Mouse (Mus musculus): ENCODE results near the gene Fxyd3. TPM values are rescaled to one million over a fixed set of nuclear protein-coding genes. Genes with fewer than 3 reads are reported as not detected.

Fxyd3 gene
- total RNA-seq (2015) (not detected in 2 replicates), total RNA-seq (2017) (not detected in 2 replicates)

DNA sequence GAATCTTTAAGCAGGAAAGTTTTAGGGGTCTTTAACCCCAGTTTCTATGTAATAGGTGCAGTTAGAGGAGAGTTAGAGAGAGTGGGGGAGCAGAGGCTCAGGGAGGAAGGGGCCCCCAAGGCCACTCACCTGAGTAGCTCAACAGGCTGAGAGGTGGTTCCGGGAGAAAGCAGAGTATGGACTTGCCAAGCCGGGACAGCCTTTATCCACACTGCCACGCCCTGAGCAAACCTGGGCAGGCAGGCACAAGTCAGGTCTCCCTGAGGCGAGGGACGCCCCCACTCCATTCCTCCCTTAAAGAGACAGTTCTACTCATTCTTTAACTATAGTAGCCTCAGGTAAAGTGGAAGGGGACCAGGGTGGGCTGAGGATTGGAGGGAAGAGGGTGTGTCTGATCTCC is at the start of gene Fxyd3:
Gene Fxyd3, minus strand, starts transcription at position 213 of the 400 bp plus-strand sequence.
- ATAC-seq (ENCODE audit: poor library complexity, severe bottlenecking), result no peak

GRCm38 (mm10) chr7:31125116-31125515 is 48.6 kb upstream of the Fxyd3 start:
- 0 out of 2 replicates have a peak, but pooled peaks have one; percentile 24 for ATAC-seq (ENCODE audit: poor library complexity, severe bottlenecking)

- no peak for ATAC-seq (ENCODE audit: poor library complexity, severe bottlenecking)
Measured at GRCm38 (mm10) chr7:31124381-31124780, 47.9 kb upstream of the Fxyd3 start.

GRCm38 (mm10) chr7:31123697-31124096 is 47.2 kb upstream of the Fxyd3 start:
- ATAC-seq (ENCODE audit: poor library complexity, severe bottlenecking), result no peak

DNA sequence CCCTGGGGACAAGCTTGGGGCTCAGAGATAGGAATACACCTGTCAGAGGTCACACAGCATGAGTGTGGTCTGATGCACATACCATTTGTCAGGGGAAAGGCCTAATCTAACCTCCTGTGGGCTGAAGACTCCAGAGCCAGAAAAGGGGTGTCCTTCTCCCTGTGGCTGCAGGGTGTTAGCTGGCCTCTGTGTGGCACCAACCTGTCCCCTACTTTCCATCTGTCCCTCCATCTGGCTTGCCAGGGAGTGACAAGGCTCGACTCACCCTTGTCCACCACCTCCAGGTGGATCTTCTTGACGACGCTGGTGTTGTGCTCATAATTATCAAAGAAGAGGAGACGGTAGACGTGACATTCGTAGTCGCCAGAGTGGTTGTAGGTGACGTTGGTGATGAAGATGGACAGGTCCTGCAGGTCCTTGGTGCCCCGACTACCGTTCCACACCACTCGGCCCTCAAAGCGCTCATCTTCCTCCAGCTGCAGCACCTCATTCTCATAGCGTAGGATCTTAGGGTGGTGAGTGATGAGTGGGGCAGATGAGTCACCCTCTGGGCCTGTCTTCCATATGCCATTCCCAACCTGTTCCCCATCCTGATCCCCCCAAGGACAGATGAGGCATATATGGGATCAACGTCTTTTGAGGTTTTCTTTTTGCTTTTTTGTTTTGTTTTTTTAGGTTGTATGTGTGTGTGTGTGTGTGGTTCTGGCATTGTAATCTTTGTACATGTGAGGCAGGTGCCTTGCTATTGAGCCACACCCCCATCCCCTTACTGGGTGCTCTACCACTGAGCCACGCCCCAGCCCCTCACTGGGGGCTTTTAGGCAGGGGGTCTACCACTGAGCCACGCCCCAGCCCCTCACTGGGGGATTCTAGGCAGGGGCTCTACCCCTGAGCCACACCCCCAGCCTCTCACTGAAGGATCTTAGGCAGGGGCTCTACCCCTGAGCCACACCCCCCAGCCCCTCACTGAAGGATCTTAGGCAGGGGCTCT is 46.4 kb upstream of the Fxyd3 start:
- no peak for ATAC-seq (ENCODE audit: poor library complexity, severe bottlenecking)

DNA sequence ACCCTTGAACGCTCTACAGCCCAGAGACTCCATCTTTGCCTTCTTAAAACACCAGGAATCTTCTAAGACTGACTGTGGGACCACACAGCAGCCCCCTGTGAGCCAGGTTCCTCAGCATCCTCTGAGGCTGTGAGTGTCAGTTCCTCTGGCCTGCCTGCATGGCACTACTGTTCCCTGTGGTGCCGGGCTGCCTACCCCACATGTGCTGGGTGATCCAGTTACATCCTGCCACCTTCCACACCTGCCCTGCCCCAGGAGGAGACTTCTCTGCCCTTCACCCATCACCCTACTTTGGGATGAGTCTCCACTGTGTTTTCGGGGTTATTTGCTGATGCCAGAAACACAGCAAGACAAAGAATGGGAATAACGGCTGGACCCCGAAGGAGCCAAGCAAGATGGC is 43.1 kb upstream of the Fxyd3 start:
- no peak for ATAC-seq (ENCODE audit: poor library complexity, severe bottlenecking)

GRCm38 (mm10) chr7:31118486-31118885 is 42.0 kb upstream of the Fxyd3 start:
- ATAC-seq (ENCODE audit: poor library complexity, severe bottlenecking), result no peak

- no peak for ATAC-seq (ENCODE audit: poor library complexity, severe bottlenecking)
Measured at GRCm38 (mm10) chr7:31117465-31117864, 41.0 kb upstream of the Fxyd3 start.

DNA sequence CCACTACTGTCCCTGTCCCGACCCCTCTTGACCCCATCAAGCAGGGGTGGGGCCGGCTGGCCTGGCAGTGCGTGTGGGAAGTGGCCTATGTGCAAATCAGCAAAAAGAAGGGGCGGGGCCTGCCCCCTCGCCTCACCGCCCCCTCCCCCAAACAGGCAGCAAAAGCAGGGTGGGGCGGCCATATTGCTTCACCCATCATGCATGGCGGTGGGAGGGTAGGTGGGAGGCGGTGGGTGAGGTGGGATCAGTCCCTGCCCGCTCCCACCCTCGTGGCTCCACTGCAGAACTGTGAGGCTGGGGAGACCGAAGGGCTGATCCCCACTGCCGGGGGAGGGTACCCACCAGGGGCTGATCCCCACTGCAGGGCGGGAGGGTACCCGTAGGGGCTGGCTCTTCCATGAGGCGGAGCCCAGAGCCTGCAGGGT is 40.2 kb upstream of the Fxyd3 start:
- ATAC-seq (ENCODE audit: poor library complexity, severe bottlenecking), result no peak

DNA sequence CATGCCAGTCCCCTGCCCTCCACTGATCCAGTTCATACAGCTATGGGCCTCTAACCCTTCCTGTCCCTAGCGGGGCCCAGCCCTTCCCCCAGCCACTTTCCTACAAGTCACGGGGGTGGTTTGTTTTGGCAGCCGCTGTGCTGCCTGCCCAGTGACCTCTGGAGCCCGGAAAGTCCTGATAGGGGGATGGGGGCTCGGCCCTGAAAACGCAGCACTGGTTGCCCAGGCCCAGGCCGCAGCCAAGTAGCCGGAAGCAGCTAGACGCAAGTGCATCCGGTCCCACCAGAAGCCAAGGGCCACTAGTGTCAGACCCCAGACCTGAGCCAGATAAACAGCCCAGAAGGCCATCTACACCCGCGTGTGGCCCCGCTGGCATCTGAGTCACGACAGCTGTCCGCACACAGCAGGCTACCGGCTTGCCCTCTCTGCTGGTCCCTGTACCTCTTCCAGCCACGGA is 39.1 kb upstream of the Fxyd3 start:
- peak; percentile 48 for ATAC-seq (ENCODE audit: poor library complexity, severe bottlenecking)

- ATAC-seq (ENCODE audit: poor library complexity, severe bottlenecking), result no peak
Measured at GRCm38 (mm10) chr7:31115182-31115581, 38.7 kb upstream of the Fxyd3 start, which contains the start of gene Hpn. Hpn (minus strand) TSS chr7:31115290.

- no peak for ATAC-seq (ENCODE audit: poor library complexity, severe bottlenecking)
Measured at GRCm38 (mm10) chr7:31114646-31115045, 38.1 kb upstream of the Fxyd3 start.

- no peak for ATAC-seq (ENCODE audit: poor library complexity, severe bottlenecking)
Measured at GRCm38 (mm10) chr7:31113800-31114199, 37.3 kb upstream of the Fxyd3 start.

- no peak for ATAC-seq (ENCODE audit: poor library complexity, severe bottlenecking)
Measured at GRCm38 (mm10) chr7:31112036-31112435, 35.5 kb upstream of the Fxyd3 start.

- ATAC-seq (ENCODE audit: poor library complexity, severe bottlenecking), result peak; percentile 21; the same call in 1 of the 2 replicates
Measured at GRCm38 (mm10) chr7:31110861-31111385, 34.4 kb upstream of the Fxyd3 start.

GRCm38 (mm10) chr7:31109796-31110195 is 33.3 kb upstream of the Fxyd3 start:
- no peak for ATAC-seq (ENCODE audit: poor library complexity, severe bottlenecking)

GRCm38 (mm10) chr7:31109091-31109490 is 32.6 kb upstream of the Fxyd3 start:
- ATAC-seq (ENCODE audit: poor library complexity, severe bottlenecking), result no peak

GRCm38 (mm10) chr7:31107781-31108180 is 31.3 kb upstream of the Fxyd3 start:
- no peak for ATAC-seq (ENCODE audit: poor library complexity, severe bottlenecking)

DNA sequence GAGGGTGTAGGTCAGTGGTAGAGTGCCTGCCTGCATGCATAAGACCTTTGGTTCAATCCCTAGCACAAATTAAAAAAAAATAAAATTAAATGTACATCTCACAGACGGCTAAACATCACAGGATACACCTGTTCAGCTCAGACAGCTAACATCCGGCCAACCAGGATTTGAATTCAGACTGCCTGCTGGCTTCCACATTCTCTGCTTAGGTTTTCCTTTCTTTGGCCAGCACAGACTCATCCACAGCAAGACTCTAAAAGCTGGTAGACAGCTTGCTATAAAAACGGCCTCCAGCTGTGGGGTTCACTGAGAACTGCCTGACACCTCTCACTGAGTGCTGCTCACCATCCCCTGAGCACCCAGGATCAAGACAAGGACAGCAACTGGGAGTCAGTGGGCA is 29.7 kb upstream of the Fxyd3 start:
- ATAC-seq (ENCODE audit: poor library complexity, severe bottlenecking), result no peak

DNA sequence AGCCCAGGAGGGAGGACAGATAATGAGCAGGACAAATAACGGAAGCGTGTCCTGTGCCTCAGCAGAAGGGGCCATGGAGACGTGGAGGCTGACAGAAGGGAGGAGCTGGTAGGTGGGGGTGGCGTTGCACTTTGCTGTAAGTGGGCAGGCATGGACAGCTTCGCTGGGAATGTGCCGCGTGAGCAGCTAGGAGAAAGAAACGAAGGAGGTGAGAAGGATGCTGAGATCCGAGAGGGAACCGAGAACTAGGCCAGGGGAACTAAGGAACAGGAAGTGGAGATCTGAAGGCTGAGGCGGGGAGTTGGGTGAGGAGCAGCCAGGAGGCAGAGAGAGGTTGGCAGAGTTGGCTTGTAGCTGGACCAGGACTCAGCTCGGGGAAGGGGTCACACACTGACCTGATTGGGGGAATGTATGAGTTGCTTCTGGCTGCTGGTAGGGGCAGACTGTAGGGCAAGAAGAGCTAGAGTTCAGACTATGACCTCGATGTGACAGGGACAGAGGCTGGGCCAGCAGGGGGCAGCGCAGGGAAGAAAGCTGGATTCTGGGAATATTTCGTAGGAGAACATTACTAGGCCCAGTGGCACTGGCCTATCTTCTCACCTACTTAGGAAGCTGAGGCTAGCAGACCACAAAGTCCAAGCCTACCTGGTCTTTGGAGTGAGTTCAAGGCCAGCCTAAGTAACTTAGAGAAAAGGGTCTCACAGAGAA is 28.7 kb upstream of the Fxyd3 start:
- ATAC-seq (ENCODE audit: poor library complexity, severe bottlenecking), result peak; percentile 79

DNA sequence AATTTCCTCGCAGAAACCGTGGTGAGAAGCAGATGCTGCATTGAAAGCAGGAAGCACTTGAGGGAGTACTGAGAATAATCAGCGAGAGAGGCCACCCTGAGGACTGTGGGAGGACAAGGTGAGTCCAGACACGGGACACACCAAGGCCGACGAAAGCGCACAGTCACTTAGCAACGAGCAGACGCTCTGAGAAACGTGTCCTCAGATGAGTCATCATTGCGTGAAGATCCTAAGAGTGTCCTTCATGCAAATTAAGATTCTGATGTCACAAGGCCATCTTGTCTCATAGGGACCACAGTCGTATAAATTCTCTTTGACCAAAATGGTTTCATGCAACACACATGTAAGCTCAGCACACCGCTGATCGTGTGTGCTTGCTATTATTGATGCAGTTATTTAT is 24.3 kb upstream of the Fxyd3 start:
- no peak for ATAC-seq (ENCODE audit: poor library complexity, severe bottlenecking)
